Mouse (Mus musculus): ENCODE data around the gene Tns1. TPM values are rescaled to one million over a fixed set of nuclear protein-coding genes. Genes with fewer than 3 reads are reported as not detected.

The Tns1 gene
- total and polyA plus RNA-seq, 3 experiments = 0.11 TPM; not detected in 2

GRCm38 (mm10) chr1:73924210-73924609 is 200.0 kb downstream of the Tns1 start:
- Histone ChIP-seq H3K9me3 (replicated peaks; ENCODE audit: insufficient read depth, low read length) (no peaks in the 10 kb centered on the region), H3K4me1 (ENCODE audit: control insufficient read depth in 1 of 2, insufficient read depth in 2 of 2, low read length in 2 of 2) (no peaks in the 10 kb centered on the region), H3K9ac (ENCODE audit: control insufficient read depth, low read depth, low read length, poor library complexity, severe bottlenecking) (no peak overlapping the region), H3K36me3 (ENCODE audit: control insufficient read depth in 1 of 2, insufficient read depth in 2 of 2, low read length in 2 of 2) (no peaks in the 10 kb centered on the region), H3K79me2 (ENCODE audit: control insufficient read depth, insufficient read depth, low read length, poor library complexity) (no peaks in the 10 kb centered on the region), H3K4me3 (ENCODE audit: control insufficient read depth in 1 of 2, insufficient read depth in 1 of 2, low read depth in 2 of 2, low read length in 2 of 2) (no peak overlapping the region), H3K27me3 (ENCODE audit: control insufficient read depth in 1 of 2, insufficient read depth in 2 of 2, low read length in 2 of 2) (no peaks in the 10 kb centered on the region), H3K27ac (ENCODE audit: control insufficient read depth, low read depth, low read length) (no peak overlapping the region)
- no peak for TF ChIP-seq MEF2A (IDR thresholded peaks at IDR 0.05; ENCODE audit: extremely low read depth, insufficient replicate concordance, low read depth, low read length, poor library complexity, severe bottlenecking)
- TF ChIP-seq UBTF (IDR thresholded peaks at IDR 0.05; ENCODE audit: borderline replicate concordance, insufficient read depth, low read depth, low read length) = no peak
- no peak for TF ChIP-seq CHD1 (IDR thresholded peaks at IDR 0.05; ENCODE audit: low read depth, low read length)
- TF ChIP-seq GABPA (IDR thresholded peaks at IDR 0.05; ENCODE audit: low read depth, low read length) = no peak
- no peak for TF ChIP-seq GATA1 (IDR thresholded peaks at IDR 0.05; ENCODE audit: low read depth, low read length)
- no peak for TF ChIP-seq POLR2AphosphoS2 (IDR thresholded peaks at IDR 0.05; ENCODE audit: low read length)
- TF ChIP-seq HCFC1 (IDR thresholded peaks at IDR 0.05; ENCODE audit: low read depth, low read length) = no peak
- no peak for TF ChIP-seq USF1 (IDR thresholded peaks at IDR 0.05; ENCODE audit: low read depth, low read length)
- no peak for TF ChIP-seq MXI1 (IDR thresholded peaks at IDR 0.05; ENCODE audit: low read depth, low read length)
- no peak for TF ChIP-seq NRF1 (IDR thresholded peaks at IDR 0.05; ENCODE audit: insufficient read depth, low read depth, low read length, poor library complexity, severe bottlenecking)
- no peak for TF ChIP-seq SMC3 (IDR thresholded peaks at IDR 0.05; ENCODE audit: low read depth, low read length)
- no peak for TF ChIP-seq ZKSCAN1 (IDR thresholded peaks at IDR 0.05; ENCODE audit: low read depth, low read length)
- no peak for TF ChIP-seq SIN3A (IDR thresholded peaks at IDR 0.05; ENCODE audit: low read length)
- TF ChIP-seq ELF1 (IDR thresholded peaks at IDR 0.05; ENCODE audit: low read depth, low read length) = no peak
- TF ChIP-seq BHLHE40 (IDR thresholded peaks at IDR 0.05; ENCODE audit: borderline replicate concordance, low read depth, low read length) = no peak
- no peak for TF ChIP-seq TAL1 (IDR thresholded peaks at IDR 0.05; ENCODE audit: low read length)
- no peak for TF ChIP-seq MYB (IDR thresholded peaks at IDR 0.05; ENCODE audit: low read depth, low read length)
- no peak for TF ChIP-seq MAFK (IDR thresholded peaks at IDR 0.05; ENCODE audit: borderline replicate concordance, low read depth, low read length)
- TF ChIP-seq MAX (IDR thresholded peaks at IDR 0.05; ENCODE audit: low read length) = no peak
- no peak for DNase-seq (ENCODE audit: low read depth, low spot score)

GRCm38 (mm10) chr1:73923185-73923584 is 201.1 kb downstream of the Tns1 start:
- H3K36me3 ChIP-seq (ENCODE audit: control insufficient read depth in 1 of 2, insufficient read depth in 2 of 2, low read length in 2 of 2) = no peaks in the 10 kb centered on the region
- no peaks in the 10 kb centered on the region for H3K27me3 ChIP-seq (ENCODE audit: control insufficient read depth in 1 of 2, insufficient read depth in 2 of 2, low read length in 2 of 2)
- no peaks in the 10 kb centered on the region for H3K9me3 ChIP-seq (replicated peaks; ENCODE audit: insufficient read depth, low read length)
- DNase-seq (ENCODE audit: low read depth, low spot score) = no peak
- H3K79me2 ChIP-seq (ENCODE audit: control insufficient read depth, insufficient read depth, low read length, poor library complexity) = no peaks in the 10 kb centered on the region
- H3K9ac ChIP-seq (ENCODE audit: control insufficient read depth, low read depth, low read length, poor library complexity, severe bottlenecking) = no peak overlapping the region
- H3K4me1 ChIP-seq (ENCODE audit: control insufficient read depth in 1 of 2, insufficient read depth in 2 of 2, low read length in 2 of 2) = no peaks in the 10 kb centered on the region
- H3K4me3 ChIP-seq (ENCODE audit: control insufficient read depth in 1 of 2, insufficient read depth in 1 of 2, low read depth in 2 of 2, low read length in 2 of 2) = no peak overlapping the region
- no peak for TF ChIP-seq ZC3H11A (IDR thresholded peaks at IDR 0.05; ENCODE audit: low read depth, low read length)
- TF ChIP-seq SIN3A (IDR thresholded peaks at IDR 0.05; ENCODE audit: low read length) = no peak
- TF ChIP-seq POLR2AphosphoS2 (IDR thresholded peaks at IDR 0.05; ENCODE audit: low read length) = no peak
- TF ChIP-seq MYC (IDR thresholded peaks at IDR 0.05; ENCODE audit: low read depth, low read length) = no peak
- TF ChIP-seq NELFE (IDR thresholded peaks at IDR 0.05; ENCODE audit: low read depth, low read length) = no peak
- no peak overlapping the region for H3K27ac ChIP-seq (ENCODE audit: control insufficient read depth, low read depth, low read length)
